Mouse (Mus musculus) brain, embryonic 18.5 days (tissue): ENCODE results near the gene Specc1.

Source experiments
- DNase-seq: peaks from one replicate; pipeline ENCODE4 v3.0.0-alpha.2; 2012; ENCODE audit warnings: low read depth, low spot score

Specc1 gene

GRCm38 (mm10) chr11:61968875-61969274 lies 12.3 kb downstream of the Specc1 start:
- DNase-seq: no peak

GRCm38 (mm10) chr11:61970901-61971300 lies 14.3 kb downstream of the Specc1 start:
- DNase-seq: no peak

GRCm38 (mm10) chr11:61971441-61972221 lies 15.1 kb downstream of the Specc1 start:
- DNase-seq: no peak

DNA sequence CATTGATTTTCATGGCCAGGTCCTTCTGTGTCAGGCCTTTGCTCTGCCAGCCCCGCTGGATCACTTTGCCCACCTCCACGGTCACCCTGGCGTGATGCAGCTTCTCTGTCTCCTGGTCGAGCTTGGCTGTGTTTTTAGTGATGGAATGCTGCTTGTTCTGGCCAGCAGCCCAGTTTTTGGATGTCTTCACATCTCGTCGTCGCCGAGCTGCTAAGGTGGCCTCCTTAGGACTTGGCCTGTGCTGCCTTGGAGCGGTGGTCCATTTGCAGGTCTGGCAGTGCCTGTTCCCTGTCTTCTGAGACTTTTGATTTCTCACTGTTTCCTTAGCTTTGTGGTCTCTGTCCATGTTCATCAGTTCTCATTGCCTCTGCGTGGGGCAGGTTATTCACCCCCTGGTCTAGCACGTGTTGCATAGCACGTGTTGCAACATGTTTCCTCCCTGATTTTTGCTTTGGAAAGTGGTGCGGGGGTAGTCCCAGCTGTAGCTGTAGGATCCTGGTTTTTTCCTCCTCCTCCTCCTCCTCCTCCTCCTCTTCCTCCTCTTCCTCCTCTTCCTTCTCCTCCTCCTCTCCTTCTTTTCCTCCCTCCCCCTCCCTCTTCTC lies 17.6 kb downstream of the Specc1 start:
- DNase-seq: no peak

DNA sequence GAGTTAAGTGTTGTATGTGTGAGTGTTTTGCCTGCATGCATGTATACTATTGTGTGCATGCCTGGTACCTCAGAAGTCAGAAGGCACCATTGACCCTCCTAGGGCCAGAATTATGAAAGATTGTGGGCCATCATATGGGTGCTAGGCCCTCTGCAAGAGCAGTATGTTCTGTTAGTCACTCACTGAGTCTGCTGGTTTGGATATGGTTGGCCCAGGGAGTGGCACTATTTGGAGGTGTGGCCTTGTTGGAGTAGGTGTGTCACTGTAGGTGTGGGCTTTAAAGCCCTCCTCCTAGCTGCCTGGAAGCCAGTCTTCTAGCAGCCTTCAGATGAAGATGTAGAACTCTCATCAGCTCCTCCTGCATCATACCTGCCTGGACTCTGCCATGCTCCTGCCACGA lies 19.2 kb downstream of the Specc1 start:
- DNase-seq: no peak

DNA sequence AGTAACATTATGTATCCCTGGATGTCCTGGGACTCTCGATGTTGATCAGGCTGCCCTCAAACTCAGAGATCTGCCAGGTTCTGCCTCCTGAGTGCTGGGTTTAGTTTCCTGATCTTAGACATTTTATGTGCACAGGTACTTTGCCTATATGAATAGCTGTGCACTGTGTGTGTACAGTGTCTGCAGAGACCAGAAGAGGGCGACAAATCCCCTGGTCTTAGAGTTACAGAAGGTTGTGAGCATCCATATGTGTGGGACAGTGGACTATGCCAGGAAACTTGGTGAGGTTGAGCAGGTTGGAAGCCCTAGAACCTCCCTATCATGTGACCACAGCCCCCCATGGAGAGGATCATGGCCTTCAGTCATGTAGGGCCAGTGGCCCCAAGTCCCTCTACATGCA lies 24.7 kb downstream of the Specc1 start:
- no peak for DNase-seq

DNA sequence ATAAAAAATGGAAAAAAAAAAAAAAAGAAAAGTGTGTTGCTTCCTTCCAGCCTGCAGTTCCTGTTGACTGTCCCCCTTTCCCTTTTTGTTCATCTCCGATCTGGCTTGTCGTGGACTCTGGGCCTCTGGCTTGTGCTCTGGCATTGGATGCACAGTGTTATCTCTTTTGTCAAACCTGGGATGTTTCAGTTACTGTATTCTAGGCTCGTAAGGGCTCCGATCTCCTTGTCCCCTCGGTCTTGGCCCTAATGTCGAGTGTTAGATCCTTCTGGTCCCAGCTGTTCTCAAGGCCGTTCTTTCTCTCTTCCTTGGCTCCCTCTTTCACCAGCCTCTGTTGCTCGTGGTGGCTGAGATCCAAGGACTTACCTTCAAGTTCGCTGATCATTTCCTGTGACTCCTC lies 26.3 kb downstream of the Specc1 start:
- no peak for DNase-seq

DNA sequence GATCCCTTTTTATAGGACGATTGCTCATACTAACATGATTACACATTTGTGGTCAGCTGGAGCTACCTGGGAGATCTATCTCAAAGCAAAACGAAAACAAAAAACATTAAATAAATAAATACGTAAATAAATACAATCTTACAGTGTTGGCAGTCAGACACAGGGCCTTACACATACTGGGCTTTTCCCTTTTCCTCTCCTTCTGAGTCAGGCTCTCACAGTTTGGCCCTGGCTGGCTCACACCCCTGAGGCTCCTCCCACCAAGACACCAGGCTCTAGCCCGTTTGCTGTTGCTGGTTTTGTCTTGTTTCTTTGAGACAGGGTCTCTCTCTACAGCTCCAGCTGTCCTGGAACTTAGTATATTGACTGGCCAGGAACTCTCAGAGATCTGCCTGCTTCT lies 30.4 kb downstream of the Specc1 start:
- no peak for DNase-seq

DNA sequence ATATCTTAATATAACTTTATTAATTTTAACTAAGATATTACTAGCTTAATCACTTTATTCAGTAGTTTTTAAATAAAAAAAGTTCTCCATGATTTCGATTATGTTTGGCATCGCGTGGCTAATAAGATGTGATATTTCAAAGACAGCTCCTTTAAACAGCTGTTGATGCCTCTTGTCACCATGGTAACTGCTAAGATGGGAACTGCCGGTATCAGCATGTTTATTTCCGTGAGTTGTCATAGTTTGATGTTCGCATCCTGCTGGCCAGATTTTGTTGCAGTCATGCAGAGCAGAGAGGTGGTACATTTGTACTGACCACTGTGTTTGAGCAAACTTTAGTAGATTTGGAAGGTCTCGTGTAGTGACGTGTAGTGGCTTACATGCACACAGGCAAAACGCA lies 33.1 kb downstream of the Specc1 start:
- DNase-seq: no peak

GRCm38 (mm10) chr11:61991576-61991975 lies 35.0 kb downstream of the Specc1 start:
- no peak for DNase-seq

DNA sequence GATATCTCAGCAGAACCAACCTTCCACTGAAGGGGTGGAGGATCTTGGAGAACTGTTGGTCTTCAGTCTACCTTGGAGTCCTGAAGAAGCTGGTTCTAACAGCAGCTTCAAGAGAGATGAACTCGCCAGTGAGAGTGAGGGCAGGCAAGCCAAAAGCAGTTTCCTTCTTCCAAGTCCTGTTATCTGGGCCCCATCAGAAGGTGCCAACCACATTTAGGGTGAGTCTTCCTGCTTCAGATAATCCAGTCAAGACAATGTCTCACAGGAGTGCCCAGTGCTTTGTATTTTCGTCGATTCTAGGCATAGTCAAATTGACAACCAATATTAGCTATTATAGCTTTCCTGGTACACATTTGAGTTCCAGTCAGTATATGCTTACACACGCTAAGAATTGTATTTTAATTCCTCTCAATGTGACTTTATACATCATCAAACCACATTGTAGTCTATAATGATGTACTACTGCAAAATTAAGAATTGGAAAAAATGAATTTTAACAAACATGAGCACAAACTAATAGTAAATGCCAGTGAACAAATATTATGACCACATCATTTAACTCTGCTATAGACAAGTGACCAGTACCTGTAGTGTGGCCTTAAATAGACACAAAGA lies 36.2 kb downstream of the Specc1 start:
- no peak for DNase-seq

DNA sequence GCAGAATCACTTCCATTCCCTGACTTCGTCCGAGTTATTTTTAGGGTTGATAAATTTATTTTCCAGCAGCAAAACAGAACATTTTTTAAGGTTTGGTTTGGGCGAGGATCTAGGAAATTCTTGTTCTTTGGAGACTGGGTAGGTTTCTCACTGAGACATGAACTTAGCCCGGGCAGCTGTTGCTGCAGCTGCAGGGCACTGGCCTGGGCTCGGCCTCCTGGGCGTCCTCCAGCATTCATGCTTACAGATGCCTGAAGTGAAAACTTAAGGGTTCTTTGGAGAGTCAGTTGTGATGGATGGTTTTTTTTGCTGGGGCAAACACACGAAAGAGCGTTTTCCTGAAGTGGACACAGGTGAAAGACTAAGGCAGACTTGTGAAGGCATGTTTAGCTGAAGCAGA lies 42.9 kb downstream of the Specc1 start:
- no peak for DNase-seq

DNA sequence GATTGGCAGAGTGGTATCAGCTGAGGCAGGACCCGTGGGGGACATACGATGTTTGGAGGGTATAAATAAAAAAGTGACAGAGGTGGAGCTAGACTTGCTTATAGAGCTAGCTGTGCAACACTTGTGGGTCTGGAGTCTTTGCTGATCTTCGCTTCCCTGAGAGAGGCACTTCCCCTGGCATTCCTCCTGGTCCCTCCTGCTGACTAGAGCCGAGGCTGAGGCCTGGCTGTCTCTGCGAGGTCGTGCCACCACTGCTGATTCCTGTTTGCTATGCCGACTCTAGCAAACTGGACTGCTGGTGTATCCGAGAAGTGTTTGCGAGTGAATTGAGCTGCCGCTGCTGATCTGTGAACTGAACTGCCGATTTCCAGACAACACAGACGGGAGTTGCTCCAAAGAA lies 43.5 kb downstream of the Specc1 start:
- DNase-seq: no peak

- no peak for DNase-seq
Observed at GRCm38 (mm10) chr11:62001977-62002376, 45.4 kb downstream of the Specc1 start.

GRCm38 (mm10) chr11:62004881-62005240 lies 48.3 kb downstream of the Specc1 start:
- DNase-seq: no peak

- DNase-seq: no peak
Observed at GRCm38 (mm10) chr11:62005241-62005910, 48.8 kb downstream of the Specc1 start.

GRCm38 (mm10) chr11:62005911-62006260 lies 49.3 kb downstream of the Specc1 start:
- no peak for DNase-seq

GRCm38 (mm10) chr11:62006680-62007079 lies 50.1 kb downstream of the Specc1 start:
- no peak for DNase-seq

DNA sequence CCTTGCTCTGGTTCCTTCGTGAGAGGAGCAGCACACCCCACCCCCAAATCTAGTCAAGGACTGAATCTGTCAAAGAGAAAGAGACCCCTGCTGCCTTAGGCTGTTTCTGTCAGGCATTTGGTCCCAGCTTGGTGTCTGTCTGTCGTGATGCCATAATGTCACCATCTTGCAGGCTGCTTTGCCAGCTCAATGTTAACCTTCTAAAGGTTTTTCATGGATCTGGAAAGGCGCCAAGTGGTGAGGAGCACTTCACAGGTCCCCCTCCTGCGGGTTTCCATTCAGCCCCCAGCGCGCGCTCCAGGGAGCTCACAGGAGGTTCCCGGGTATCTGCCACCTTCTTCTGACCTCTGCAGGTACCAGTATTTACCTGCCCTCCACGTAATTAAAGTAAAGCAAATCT lies 51.4 kb downstream of the Specc1 start:
- DNase-seq: no peak

GRCm38 (mm10) chr11:62010625-62011231 lies 54.2 kb downstream of the Specc1 start:
- no peak for DNase-seq

DNA sequence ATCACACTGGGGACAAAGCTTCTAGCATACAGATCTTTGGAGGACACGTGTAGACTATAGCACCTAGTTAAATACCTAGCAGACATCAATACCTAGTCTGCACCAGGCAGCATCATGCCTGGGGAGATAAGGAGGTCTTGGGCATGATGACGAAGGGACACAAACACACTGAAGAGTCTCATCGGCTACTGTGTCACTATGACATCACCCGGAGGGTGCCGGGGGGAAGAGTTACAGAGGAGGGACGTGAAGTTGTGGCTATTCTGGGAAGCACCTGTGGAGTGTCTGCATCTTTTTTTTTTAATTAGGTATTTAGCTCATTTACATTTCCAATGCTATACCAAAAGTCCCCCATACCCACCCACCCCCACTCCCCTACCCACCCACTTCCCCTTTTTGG lies 55.5 kb downstream of the Specc1 start:
- no peak for DNase-seq

DNA sequence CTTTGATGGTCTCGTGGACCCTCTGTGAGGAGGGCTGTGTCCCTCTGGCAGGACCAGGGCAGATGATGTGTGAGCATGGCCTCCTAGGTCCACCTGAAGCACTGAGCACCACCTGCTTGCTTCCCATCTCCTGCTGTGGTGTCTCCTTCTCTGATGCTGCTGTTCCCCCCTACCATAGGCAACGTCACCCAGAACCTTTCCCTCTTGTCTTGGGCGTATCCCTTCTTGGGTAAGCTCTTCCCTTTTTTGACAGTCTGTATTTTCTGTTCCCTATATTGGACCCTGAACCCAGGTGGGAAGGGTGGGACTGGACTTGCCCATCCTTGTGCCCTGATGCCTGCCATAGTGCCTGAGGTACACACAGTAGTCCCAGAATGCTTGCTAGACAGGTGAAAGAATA lies 56.9 kb downstream of the Specc1 start:
- DNase-seq: no peak
